Mouse (Mus musculus): Measurements from ENCODE around the gene Ube2e3. TPM values are rescaled to one million over a fixed set of nuclear protein-coding genes. Genes with fewer than 3 reads are reported as not detected.

Ube2e3 gene
- 10 to 100 TPM; 42.7 to 50.7 (median 45.5) TPM for total RNA-seq (2022)

DNA sequence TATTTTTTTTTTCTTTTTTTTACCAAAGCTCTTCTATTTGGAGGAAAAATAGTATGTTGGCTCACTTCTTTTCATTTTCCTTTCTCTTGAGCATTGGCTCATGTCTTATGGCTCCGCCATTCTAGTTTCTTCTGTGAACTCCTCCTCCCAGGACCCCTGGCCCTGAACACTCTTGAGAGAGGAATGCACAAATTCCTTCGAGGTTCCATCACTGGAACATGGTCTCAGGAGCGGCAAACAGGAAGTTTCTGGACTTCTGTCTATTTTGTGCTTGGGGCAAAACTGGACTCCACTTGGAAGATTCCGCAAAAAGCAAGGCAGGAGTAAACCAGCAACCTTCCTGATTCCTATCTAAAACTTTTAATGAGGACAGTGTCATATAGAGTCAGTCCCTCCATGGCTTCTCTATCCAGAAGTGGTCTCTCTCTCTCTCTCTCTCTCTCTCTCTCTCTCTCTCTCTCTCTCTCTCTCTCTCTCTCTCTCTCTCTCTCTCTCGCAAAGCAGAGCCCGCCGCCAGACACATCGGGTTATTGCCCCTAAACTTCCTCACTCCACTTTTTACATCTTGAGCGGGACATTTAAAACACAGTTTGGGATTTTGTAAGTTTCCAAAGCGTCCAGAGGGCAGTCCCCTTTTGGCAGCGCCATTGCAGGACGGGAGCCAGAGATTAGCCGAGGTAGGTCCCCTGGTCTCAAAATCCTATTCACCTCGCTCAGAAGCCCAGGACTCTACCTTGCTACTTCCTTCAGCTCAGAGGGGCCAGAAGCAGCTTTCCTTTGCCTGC is at the start of gene Ube2e3:
Gene Ube2e3, plus strand, starts transcription at position 399 of the 785 bp plus-strand sequence.
- peak; percentile 16 for DNase-seq (ENCODE audit: low spot score)

- no peak for DNase-seq (ENCODE audit: low spot score)
These were observed 38.0 kb upstream of the Ube2e3 start for GRCm38 (mm10) chr2:78829887-78830286.

DNA sequence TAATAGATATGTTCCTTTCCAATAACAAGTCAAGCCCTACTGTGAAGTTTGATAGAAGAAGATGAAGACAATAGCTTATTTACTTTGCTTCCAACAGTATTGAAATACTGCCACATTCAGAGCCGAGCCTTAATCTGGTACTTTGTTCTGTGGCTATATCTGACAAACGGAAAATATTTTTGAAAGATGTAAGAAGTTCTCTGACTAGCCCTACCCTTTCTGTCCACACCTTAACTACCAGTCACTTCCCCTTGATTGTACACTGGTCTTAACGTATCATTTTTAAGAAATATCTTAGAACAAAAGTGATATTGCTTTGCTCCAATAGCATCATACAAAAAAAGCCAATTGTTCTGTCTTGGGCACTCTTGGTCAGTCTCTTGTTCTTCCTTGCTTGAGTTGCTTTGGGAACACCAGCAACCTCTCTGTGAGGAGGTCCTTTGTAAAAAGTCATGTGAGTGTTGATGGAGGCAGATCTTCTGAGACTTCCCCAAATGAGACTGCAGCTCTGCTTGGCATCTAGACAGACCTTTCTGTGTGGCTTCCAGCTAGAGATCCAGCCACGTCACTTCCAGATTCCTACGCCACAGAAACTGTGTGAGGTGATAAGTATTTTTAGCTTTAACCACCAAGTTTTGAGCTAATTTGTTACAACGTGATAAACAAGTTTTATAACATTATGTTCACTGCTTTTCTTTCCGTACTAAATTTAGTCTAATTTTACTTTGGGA is 26.3 kb upstream of the Ube2e3 start:
- no peak for DNase-seq (ENCODE audit: low spot score)

DNA sequence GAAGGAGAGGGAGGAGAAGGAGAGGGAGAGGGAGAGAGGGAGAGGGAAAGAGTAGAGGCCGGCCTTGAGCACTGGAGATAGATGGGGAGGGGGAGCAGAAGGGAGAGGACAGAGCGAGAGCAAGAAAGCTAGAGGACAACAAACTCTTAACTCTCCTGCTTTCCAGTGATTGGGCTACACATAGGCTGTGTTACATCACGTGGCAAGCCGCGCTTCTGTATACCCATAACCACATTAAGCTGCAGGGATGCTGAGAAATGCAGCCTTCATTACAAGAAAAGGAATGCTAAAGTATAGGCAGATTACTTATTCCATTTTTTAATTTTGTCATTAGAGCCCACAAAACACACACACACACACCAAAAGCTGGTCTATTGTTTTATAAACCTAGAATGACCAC is 23.6 kb upstream of the Ube2e3 start:
- DNase-seq (ENCODE audit: low spot score), result no peak

DNA sequence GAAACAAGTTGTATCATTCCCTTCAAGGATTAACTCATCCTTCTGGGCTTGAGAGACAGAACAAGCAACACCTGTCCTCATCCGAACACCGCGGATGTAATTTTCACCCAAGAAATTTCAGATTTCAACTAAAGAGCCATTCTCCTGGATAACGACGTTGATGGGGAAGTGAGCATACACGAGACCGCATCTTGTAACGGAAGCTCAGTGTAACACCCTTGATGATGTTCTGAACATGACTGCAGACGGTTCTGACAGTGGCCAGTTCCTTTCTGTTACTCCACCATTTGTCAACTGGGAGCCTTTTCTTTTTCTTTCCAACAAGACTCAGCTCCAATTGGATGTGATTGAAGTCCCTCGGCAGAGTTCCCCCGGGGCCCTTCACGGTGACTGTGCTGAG is 22.6 kb upstream of the Ube2e3 start:
- no peak for DNase-seq (ENCODE audit: low spot score)

- DNase-seq (ENCODE audit: low spot score), result no peak
These were observed 22.2 kb upstream of the Ube2e3 start for GRCm38 (mm10) chr2:78845717-78846116.

GRCm38 (mm10) chr2:78854315-78854714 is 13.6 kb upstream of the Ube2e3 start:
- no peak for DNase-seq (ENCODE audit: low spot score)

- no peak for DNase-seq (ENCODE audit: low spot score)
These were observed 9.3 kb upstream of the Ube2e3 start for GRCm38 (mm10) chr2:78858628-78859027.

GRCm38 (mm10) chr2:78859266-78860087 is 8.4 kb upstream of the Ube2e3 start:
- DNase-seq (ENCODE audit: low spot score), result no peak

DNA sequence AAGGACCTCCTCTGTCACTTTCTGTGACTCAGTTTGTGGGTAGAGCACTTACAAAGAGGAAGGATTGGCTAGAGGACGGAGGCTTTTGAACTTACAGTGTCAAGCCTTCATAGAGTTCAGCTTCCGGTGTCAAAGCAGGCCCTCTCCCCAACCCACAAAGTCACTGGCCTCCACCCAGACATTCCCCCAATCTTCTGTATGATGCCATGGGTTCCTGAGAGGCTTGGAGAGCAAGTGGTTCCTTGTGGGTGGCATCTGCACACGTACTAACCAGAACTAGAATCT is 7.9 kb upstream of the Ube2e3 start:
- DNase-seq (ENCODE audit: low spot score), result no peak

- no peak for DNase-seq (ENCODE audit: low spot score)
These were observed 3.8 kb upstream of the Ube2e3 start for GRCm38 (mm10) chr2:78864116-78864515.

DNA sequence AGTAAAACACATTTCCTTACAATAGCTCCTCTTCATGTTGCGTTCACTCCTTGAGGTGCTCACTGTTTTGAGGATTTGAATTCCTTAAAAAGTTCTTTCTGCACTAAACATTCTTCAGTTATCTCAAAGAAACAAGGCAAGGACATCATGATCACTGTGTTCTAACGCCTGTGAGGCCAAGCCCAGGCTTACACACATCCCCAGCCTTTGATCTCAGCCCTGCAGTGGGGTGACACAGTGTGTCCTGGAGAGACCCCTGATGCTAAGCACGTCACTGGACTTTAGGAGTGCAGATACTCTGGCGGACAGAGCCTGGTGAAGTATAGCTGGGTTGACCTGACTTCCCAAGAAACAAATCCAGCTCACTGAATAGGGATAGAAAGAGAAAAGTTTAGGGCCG is 3.1 kb upstream of the Ube2e3 start:
- DNase-seq (ENCODE audit: low spot score), result no peak

GRCm38 (mm10) chr2:78868511-78868854 is 559 bp downstream of the Ube2e3 start:
- DNase-seq (ENCODE audit: low spot score), result peak; percentile 62

GRCm38 (mm10) chr2:78868951-78869720 is 1.2 kb downstream of the Ube2e3 start:
- peak; percentile 42 for DNase-seq (ENCODE audit: low spot score)

- no peak for DNase-seq (ENCODE audit: low spot score)
These were observed 2.0 kb downstream of the Ube2e3 start for GRCm38 (mm10) chr2:78869721-78870442.

- no peak for DNase-seq (ENCODE audit: low spot score)
These were observed 2.6 kb downstream of the Ube2e3 start for GRCm38 (mm10) chr2:78870443-78871025.

DNA sequence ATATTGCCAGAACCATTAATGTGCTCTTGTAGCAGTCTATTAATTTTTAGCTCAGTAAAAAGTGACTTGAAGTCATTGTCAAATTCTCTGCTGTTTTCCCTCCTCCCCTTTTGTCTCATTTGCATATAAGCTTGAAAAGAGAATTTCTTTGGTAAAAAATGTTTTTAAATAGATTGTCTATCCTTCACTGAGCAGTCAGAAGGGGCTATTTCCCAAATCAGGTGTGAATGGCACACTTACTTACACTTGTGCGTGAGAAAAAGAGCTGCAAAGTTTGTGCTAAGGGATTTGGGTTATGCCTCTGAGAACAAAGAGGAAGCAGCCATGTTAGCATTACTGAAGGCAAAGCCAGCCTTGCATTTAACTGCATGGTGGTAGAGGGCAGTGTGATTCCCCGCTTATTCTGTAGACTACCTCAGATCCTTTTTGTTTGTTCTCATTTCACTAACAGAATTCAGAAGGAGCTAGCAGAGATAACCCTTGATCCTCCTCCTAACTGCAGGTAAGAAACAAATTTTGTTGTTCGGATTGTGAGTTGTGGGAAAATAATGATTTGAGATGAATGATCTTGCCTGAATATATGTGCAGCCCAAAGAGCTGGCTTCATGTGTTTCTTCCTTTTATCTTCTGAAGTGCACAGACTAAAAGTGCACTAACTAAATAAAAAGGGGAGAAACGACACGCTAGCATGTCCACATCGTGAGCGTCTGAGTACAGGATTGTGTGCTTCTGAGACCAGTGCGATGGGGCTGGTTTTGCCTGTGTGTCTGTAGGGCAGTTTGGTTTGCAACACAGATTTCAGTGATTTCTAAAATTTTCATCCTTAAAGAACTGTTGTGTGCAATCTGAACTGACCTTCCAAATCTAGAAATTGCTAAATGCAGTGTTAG is 4.3 kb downstream of the Ube2e3 start:
- peak; percentile 44 for DNase-seq (ENCODE audit: low spot score)

DNA sequence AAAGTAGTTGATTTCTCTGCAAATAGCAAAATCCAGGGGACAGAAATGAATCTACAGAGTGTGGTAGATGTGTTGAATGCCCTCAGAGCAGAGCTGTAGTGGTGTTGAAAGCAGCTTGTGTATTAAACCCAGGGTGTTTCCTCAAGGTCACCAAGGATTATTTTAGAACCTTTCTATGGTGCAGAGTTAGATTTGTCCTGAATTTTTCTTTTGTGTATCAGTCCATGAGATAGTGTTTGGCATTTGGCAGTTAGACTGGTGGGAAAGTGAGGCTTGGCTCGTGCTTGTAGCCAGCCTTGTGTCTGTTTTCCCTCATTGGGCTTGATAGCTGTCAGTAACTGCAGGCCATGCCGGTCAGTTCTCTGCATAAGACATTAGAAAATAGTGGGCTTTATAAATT is 6.0 kb downstream of the Ube2e3 start:
- DNase-seq (ENCODE audit: low spot score), result no peak

GRCm38 (mm10) chr2:78876002-78876401 is 8.1 kb downstream of the Ube2e3 start:
- no peak for DNase-seq (ENCODE audit: low spot score)

DNA sequence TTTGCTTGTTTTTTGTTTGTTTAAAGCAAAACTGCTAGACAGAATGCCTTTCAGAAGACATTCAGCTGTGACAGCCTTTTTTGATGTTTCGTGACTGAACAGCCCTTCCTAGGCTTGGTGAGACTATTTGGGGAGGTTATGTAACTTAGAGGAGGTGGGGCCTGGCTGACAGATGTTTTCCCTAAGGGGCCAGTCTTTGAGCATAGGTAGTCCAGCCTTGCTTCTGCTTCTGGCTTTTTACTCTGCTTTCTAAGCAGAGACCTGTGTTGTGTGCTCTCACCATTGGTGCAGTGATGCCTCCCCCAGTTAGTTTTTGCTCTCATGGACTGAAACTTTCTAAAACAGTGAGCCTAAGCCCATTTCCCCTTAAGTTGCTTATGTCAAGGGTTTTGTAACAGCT is 14.1 kb downstream of the Ube2e3 start:
- DNase-seq (ENCODE audit: low spot score), result no peak

All from heart, adult 8-10 months (tissue).